22 mouse cellular contexts compared by ENCODE assay signal in genomic region chr8:13630754-13631153, GRCm38 (mm10). TPM values are rescaled to one million over a fixed set of nuclear protein-coding genes. Genes with fewer than 3 reads are reported as not detected.
DNase-seq lines count a peak whose midpoint lies in the region; TF ChIP-seq lines count a peak whose summit lies in the region.
"Had no signal": no experiment of that assay in that cellular context is flagged by ENCODE, and none has a peak within 500 bp of the region (broad histone marks: within the 10 kb centered on the region; RNA-seq: fewer than 3 reads in every experiment).

No protein-coding gene starts in this region.

- TF ChIP-seq CTCF in cerebellum, adult 2 months (IDR thresholded peaks at IDR 0.05; ENCODE audit: borderline replicate concordance, insufficient read depth, low read depth, low read length), result no peak
- no peak for TF ChIP-seq CTCF in kidney, adult 2 months (conservative IDR thresholded peaks at IDR 0.05; ENCODE audit: insufficient read depth, insufficient read length, low read depth, low read length)

- no peak for TF ChIP-seq POLR2A in cerebellum, adult 2 months (IDR thresholded peaks at IDR 0.05; ENCODE audit: borderline replicate concordance, insufficient read depth, low read length)
- no peak for TF ChIP-seq POLR2A in kidney, adult 2 months (IDR thresholded peaks at IDR 0.05; ENCODE audit: low read depth, low read length)

- H3K27ac ChIP-seq in cerebellum, adult 2 months (ENCODE audit: insufficient read depth, low read length), result peak overlapping the region; percentile 40; the same call in 1 of the 2 replicates
- no peak overlapping the region; the same call in 1 of the 2 replicates for H3K27ac ChIP-seq in kidney, adult 2 months (ENCODE audit: insufficient read depth, low read depth, low read length)
- H3K27ac ChIP-seq: hindbrain, embryonic 12.5 days; liver, embryonic 13.5 days; midbrain, embryonic 12.5 days; stomach, embryonic 15.5 days had no signal

- H3K4me3 ChIP-seq in cerebellum, adult 2 months (replicated peaks; ENCODE audit: insufficient read depth, low read depth, low read length), result no peak overlapping the region
- no peak overlapping the region for H3K4me3 ChIP-seq in kidney, adult 2 months (ENCODE audit: insufficient read depth, low read depth, low read length)
- H3K4me3 ChIP-seq: heart, embryonic 12.5 days; hindbrain, embryonic 12.5 days; liver, embryonic 13.5 days; midbrain, embryonic 12.5 days; stomach, embryonic 15.5 days had no signal

- 18% methylated on average over 4 of the region's 4 CpGs for WGBS in cerebellum, adult 2 months
- WGBS in kidney, adult 2 months, result 75% methylated on average over 4 of the region's 4 CpGs

- no peaks in the 10 kb centered on the region for H3K36me3 ChIP-seq in kidney, adult 2 months (ENCODE audit: control insufficient read depth, insufficient read depth, low read length)
- H3K36me3 ChIP-seq: G1E; hindbrain, embryonic 12.5 days had no signal

- peaks cover 34% of the 10 kb centered on the region for H3K4me1 ChIP-seq in cerebellum, adult 2 months (ENCODE audit: control insufficient read depth, insufficient read depth, low read length)
- no peaks in the 10 kb centered on the region for H3K4me1 ChIP-seq in kidney, adult 2 months (ENCODE audit: control insufficient read depth, insufficient read depth, low read length)
- H3K4me1 ChIP-seq: midbrain, embryonic 12.5 days had no signal

- H3K27me3 ChIP-seq in cerebellum, adult 2 months (ENCODE audit: control insufficient read depth, insufficient read depth, low read length), result no peaks in the 10 kb centered on the region; the same call in 1 of the 2 replicates
- no peaks in the 10 kb centered on the region for H3K27me3 ChIP-seq in kidney, adult 2 months (replicated peaks; ENCODE audit: control insufficient read depth, insufficient read depth, low read length)
- H3K27me3 ChIP-seq: heart, embryonic 12.5 days; hindbrain, embryonic 12.5 days; liver, embryonic 13.5 days; midbrain, embryonic 12.5 days; Patski; stomach, embryonic 15.5 days had no signal

- no peak for DNase-seq in cerebellum, adult 2 months
- no peak for DNase-seq in cerebellum, adult 8-10 months
- DNase-seq in kidney, adult 2 months, result peak; percentile 17
- DNase-seq in kidney, adult 8-10 months, result no peak
- peak; percentile 84 for DNase-seq in brain, adult 2 months (ENCODE audit: low read depth, low spot score)
- DNase-seq in spleen, postnatal 10 days (ENCODE audit: low spot score in 2 of 2), result no peak
- no peak for DNase-seq in adrenal gland, postnatal 4 days (ENCODE audit: low spot score in 2 of 2)
- DNase-seq: adrenal gland, adult 8-10 months; cerebellum, adult 9-10 months; heart, postnatal 10 days; kidney, adult 18-20 months; kidney, postnatal 10 days; liver, embryonic 13.5 days; lung, embryonic 14.5 days; right cerebral cortex, postnatal 25 days; thymus, postnatal 25 days had no signal

RNA-seq across cellular contexts. Expression of gene Rasa3, which starts 46.6 kb away (rescaled TPM):
- polyA plus RNA-seq in cerebellum, adult 2 months (2012; rRNA removed), result 94.9 and 107 TPM in 2 replicates
- 9.4 and 10.8 TPM in 2 replicates for polyA plus RNA-seq in kidney, adult 2 months (2012; rRNA removed)
- 10 to 100 TPM; 46.2 to 47.3 TPM for total RNA-seq in adrenal gland, postnatal 4 days (2021)

Comparison
In these comparisons a context has a peak if more than half of its experiments do, and no peak if none do; other contexts are left out.
1. DNase-seq: peak in kidney, adult 2 months (single experiment) and brain, adult 2 months (single experiment); none in cerebellum, adult 2 months (0 of 2), cerebellum, adult 8-10 months (single experiment), kidney, adult 8-10 months (0 of 2), spleen, postnatal 10 days (0 of 2) and adrenal gland, postnatal 4 days (0 of 2).